Mouse (Mus musculus): ENCODE results near the gene Ablim2. TPM values are rescaled to one million over a fixed set of nuclear protein-coding genes. Genes with fewer than 3 reads are reported as not detected.

The Ablim2 gene
- total RNA-seq (2021) (10 to 100 TPM in 1 of 2 experiments, 1 to 10 TPM in 1; 9.5 to 10.1 TPM), polyA plus RNA-seq (2012; rRNA removed) (34.8 and 38.2 TPM in 2 replicates)
- long read RNA-seq, partial matches to known transcripts: 1 of 4 reads
- long read RNA-seq, other reads (novel, unspliced or antisense): 3 of 4 reads

DNA sequence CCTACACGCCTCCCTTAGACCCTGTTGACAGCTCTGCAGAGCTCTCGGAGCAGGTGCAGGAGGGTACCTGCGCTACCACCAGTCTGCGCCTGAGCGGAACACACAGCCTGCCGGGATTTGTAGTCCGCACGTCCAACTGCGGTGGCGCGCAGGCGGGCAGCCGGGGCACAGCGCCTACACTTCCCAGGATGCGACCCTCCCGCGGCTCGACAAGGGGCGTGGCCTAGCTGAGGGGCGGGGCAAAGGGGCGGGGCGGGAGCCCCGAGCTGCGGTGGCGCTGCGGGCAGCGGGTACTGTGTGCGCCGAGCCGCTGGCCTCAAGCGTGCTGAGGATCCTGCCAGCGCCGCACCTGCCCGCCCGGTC lies at the start of gene Ablim2:
Ablim2 (plus strand) TSS at position 242 of the 363 bp plus-strand sequence.
- peak; percentile 94 for DNase-seq

DNA sequence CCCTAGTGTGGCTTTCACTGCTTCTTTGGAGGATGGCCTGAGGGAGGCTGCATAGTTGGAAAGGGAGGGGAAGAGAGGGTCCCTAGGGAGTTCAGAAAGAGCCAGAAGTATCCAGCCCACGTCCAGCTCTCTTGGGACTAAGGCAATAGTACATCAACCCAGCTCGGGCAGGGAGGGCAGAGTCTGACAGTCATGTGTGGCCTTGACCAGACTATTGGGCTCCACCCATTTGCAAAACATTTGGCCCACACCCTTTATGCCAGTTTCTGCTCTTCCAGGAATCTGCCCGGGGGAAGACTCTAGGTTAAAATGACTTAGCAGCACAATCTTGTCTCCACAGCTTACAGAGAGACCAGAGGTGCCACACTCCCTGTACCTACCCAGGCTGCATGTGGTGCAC lies 47.2 kb upstream of the Ablim2 start:
- DNase-seq: peak; percentile 86

DNA sequence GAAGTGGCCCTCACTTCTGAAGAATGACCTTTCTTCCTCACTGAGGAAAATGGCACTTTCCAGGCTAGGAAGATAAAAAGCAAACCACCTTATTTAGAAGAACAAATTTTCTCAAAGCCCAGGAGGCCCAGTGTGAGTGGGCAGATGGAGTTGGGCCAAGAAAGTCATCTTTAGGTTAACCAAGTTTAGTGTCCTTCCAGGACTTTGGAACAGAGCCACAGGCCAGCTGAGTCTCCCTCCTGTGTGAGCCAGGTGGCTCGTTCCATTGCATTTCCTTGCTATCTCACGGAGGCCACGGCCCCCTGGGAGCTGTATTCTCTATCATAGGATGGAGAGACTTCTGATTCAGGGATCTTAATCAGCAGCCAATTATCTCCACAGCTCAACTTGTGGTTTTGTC lies 46.7 kb upstream of the Ablim2 start:
- no peak for DNase-seq

DNA sequence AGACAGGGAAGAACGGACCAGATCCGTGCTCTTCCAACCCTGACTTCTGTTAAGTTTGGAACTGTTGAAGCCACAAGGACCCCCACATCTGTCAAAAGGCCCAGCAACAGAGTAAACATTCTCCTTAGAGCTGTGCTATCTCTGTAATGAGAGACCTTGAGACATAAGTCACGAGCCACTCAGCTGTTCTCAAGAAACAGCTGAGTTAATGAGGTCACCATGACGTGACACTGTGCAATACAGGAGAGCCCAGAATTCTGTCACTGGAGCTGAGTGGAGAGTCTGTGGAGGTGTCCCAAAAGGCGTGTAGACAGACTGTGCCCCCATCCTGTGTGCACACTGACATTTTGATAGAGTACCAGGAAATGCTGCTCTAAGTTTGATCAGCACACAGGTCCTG lies 45.2 kb upstream of the Ablim2 start:
- no peak for DNase-seq

DNA sequence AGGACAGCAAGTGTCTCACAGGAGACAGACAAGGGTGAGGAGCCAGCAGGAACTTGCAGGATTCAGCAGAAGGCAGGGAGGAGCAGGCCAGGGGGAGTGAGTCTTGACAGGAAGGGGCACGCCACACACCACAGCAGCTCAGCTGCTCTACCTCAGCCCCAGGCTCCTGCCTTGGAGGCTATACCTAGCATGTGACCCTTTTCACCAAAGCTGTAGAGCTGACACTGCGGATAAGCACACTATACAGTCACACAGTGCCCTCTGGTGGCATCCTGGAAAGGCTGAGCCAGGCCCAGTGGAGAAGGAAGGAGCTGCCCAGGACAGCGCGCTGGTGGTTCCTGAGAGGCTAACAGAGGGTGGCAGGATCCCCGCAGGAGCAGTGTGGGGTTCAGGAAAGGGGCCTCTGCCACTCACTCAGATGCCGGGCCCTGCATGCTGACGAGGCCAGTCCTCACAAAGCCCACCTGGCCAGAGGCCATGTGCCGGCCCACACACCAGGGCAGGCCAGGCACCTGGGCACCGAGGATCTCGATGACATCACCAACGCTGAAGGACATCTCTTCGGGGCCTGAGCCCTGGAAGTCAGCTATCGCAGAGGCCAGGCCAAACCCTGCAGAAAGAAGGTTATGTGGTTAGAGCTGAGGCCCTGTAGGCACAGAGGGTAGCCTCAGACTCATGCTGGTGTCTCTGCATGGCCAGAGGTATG lies 43.9 kb upstream of the Ablim2 start:
- DNase-seq: peak; percentile 85

DNA sequence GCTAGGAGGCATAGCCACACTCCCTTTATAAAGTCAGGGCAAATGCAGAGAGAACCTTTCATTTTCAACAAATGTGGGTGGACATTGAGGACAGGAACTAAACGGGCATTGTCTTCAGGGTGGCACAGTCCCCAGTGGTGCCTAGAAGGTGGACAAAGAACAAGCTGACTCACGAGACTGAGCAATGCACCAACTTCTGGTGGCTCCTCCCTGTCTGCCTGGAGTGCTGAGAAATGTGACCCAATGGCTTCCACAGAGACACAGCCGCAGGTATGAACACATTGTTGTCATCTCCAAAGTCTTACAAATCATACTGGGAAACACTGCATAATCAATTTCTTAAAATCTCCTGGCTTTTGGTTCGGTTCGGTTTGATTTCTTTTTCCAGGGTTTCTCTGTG lies 40.2 kb upstream of the Ablim2 start:
- DNase-seq: peak; percentile 65

DNA sequence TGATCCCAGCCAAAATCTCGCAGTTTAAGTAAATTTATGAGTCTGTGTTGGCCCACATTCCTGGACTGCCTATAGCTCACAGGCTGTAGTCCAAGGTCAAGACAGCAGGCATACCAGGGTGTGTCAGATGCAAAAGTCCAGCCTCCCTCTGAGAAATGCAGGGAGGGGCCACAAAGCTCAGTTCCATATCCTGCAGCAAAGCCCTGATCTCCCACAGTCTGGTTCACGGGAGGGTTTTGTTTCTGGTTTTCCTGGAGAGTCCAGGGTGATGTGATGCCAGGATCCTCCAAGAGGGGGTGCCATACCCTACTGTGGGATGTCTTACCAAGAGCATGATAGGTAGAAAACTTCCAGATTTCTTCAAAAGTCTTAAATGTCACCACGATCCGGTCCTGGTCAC lies 39.7 kb upstream of the Ablim2 start:
- peak; percentile 69 for DNase-seq

DNA sequence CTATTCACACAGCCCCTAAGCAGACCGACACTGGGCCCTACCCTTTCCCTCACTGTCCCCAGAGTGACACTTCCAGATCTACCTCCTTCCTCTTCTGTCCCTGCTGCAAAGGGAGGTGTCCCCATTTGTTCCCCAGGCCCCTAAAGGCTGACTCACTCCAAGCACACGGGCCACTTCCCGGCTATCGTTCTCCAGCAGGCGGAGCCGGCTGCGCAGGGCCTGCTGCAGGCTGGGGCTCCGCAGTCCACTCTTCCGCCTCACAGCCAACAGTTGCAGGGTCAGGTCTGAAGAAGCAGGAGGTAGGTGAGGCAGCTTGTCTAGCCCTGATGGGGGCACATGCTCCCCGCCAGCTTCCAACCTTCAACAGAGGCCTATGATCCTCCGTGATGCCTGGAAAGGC lies 38.9 kb upstream of the Ablim2 start:
- DNase-seq: no peak

DNA sequence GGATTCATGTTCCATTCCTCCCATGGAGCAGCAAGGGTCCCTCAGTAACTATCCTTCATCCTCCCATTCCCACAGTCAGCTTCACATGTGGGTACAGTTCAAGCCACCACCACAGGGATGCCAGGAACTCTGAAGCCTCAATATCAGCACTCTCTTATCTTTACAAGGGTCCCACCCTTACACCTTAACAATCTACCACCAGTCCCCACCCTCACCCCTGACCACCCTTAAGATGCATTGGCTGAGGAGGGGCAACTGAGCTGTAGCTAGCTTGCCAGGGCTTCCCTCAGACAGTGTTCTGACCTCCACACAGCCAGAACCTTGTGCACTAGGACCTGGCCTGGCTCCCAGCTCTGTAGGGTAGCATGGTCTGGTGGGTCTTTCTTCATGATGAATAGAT lies 38.3 kb upstream of the Ablim2 start:
- no peak for DNase-seq

DNA sequence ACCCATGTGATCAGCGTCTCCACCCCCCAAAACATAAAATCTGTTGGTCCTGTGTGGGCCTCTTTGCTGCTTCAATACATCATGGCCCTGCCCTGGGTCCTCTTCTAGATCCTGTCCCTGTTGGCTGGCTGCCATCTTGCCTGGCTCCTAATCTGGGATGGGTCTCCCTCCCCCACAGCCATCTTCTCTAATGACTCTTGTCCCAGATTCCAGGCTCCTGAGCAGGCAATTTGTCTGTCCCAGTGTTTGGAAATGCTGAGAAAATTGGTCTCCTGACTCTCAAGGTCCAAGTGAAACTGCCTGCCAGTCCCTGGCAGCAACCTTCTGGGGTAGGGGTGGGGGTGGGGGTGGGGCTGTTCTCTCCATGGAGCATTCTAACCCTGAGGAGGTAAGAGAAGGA lies 37.8 kb upstream of the Ablim2 start:
- DNase-seq: peak; percentile 69

DNA sequence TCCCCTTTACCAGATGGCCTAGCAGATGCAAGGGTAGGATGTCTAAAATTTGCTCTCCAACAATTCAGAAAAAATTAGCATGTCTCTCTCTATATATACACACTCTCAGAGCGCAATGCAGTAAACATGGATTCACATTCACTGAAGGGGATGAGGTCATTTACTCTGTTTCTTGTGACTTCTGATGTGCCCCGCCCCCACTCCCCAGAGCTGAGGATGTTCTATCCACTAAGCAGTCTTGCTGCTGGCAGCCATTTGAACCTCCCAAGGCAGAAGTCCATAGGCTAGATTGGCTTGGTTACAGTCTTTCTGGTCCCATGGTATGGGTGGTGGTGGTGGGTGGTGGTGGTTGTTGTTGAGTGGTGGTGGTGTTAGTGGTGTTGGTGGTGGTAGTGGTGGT lies 35.7 kb upstream of the Ablim2 start:
- DNase-seq: no peak

DNA sequence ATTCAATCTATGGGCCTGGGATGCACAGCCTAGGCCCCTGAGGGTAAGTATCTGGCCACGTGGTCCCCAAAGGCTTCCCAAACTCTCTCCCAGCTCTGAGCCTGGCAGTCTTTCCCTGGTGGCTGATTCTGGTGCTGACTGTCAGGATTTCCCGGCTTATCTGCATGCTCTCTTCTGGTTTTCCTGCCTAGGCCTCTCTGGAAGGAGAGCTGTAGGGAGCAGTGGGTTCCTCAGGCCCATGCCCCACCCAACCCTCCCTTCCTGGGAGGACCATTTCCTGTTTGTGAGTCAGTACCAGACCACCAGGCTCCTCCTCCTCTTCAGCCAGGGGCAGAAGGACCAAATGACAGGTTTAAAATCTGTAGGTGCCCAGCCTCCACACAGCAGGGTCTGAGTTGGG lies 35.0 kb upstream of the Ablim2 start:
- DNase-seq: no peak

DNA sequence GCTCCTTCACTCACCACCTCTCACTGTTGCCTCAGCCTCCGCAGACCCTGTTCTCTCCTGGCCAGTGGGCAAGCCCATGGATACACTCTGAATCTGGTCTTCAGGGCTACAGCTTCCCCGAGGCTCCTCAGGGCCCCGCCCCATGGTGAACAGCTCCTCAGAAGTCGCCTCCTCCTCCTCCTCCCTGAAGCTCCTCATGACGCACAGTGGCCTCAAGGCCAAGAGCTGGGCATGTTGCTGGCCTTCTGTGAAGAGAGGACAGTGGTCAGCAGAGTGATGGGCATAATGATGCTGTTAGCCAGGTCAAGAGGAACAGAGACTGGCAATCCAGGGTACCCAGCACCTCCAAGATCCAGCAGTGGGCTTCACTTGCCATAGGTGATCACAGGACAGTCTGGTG lies 33.8 kb upstream of the Ablim2 start:
- no peak for DNase-seq

DNA sequence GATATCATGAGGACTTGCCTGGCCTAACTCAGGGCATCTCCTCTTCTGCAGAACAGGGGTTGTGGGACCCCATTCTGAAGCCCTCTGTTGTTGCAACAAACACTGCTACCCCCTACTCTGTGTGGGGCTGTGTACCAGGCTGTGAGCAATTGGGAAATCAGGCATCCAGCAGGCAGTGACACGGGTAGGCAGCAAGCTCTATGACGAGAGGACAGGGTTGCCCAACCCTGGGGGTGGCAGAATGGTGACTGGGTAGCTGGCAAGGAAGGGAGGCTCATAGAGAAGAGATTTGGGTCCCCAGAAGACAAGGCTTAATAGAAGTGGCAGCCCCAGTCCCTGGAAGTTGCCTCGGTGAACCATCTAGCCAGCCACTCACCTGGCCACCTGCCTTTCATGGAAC lies 31.8 kb upstream of the Ablim2 start:
- DNase-seq: no peak

DNA sequence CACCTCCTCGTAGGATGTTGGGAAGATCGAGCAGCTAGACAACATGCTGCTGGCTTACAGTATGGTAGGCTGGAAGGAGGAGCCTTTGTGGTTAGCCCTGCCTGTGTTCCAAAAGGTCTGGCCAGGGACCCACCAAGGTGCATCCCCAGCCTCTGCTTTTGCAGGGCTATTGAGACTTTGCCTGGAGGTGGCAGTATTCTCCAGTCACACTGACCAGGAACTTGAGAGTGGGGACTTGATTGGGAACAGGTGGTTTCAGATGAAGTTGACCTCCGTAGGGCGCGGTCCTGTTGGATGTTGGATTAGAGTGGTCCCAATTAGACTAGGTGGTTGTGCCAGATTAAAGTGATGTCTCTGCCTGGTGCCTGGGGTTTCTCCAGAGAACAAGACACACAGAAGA lies 30.2 kb upstream of the Ablim2 start:
- no peak for DNase-seq

DNA sequence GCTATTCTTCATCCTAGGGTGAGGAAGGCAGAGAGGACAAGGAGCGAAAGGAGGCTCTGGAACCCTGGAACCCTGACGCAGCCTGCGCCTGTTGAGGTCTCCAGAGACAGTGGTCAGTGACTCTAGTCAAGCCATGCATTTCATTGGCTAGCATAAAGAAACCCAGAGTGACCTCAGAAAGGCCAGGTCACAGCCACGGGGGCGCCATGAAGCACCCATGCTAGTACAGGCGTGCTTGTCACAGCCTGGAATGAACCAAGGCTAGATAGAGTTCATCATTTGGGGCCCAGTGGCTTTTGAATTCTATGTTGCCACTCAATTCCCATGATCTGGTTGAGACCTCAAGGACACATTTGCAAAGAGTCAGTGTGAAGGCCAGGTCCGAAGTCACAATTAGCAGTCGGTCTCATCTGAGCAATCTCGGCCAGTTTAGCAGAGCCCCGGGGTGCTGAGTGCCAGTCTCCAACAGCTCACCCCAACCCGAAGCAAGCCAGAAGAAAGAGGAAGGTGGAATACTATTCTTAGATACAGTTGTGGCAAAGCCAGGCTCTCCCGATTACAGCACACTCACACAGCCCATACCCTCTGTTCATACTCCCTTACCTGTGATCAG lies 29.2 kb upstream of the Ablim2 start:
- peak; percentile 56 for DNase-seq

DNA sequence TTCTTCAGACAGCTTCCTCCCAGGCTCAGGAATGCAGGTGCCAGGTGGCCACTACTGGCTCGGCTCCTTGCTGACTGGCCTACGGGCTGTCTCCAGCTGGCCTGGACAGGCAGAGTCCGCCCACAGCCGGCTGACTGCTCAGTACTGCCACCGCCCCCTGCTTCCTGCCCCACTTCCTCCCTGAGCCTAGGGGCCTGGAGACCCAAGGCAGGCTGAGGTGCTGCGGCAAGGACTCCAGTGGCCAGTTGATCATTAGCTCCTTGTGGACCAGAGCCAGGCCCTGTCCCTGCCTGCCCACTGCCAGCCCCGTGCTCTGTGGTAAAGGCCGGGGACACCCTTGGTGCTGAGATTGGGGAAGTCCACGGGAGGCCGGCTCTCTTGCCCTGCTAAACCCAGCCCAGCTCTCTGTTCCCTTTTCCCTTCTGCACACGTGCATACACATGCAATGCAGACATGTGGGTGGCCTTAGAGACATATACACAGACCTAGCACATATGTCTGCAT lies 28.7 kb upstream of the Ablim2 start:
- peak; percentile 79 for DNase-seq

DNA sequence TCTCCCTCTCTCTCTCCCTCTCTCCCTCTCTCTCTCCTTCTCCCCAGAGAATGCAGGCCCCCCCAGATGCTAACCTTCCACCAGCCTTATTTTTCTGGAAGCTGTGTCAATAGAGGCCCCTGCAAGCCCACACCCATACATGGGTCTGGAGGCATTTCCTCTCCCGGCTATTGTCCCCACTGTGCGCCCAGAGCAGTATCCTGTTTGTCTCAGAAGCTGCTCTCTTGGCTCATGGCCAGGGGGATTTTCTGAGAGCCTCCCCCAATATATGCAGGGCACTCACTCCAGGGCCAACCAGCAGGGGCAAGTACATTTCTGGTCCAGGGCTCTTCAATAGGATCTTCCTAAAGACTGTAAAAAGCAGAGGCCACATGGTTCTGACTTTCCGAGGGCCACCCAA lies 27.8 kb upstream of the Ablim2 start:
- DNase-seq: peak; percentile 64

DNA sequence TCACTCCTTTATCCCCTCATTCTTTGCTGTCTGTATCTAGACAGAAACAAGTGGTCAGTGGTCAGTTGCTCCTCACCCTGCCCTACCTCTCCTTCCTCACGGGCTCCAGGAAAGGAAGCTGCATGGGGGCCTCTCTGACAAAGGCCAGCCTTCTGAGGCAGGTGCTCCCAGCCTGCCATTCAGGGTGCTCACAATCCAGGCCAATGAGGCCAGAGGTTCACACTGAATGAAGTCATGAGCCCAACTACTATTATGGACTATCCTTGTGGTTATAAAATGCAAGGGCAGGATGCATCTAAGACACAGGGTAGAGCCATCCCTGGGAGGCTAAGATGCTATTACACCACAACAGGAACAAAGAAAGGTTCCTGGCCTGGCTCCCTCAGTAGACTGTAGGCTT lies 27.1 kb upstream of the Ablim2 start:
- DNase-seq: no peak

DNA sequence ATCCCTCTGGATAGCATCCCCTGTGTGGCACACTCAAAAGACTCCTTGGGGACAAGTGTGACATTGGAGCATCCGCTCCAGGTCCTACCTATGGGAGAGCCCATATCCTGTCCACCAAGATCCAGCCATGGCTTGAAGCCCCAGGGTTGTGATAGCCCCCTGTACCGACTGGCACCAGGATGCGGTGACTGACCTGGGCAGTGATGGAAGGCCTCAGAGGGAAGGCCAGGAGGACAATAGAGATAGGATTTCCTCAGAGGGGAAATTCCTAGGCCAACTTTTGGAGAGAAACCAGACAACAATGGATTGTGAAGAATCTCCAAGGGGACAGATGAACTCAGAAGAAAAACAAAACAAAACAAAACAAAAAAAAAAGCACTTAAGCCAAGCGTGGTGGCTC lies 26.7 kb upstream of the Ablim2 start:
- no peak for DNase-seq

DNA sequence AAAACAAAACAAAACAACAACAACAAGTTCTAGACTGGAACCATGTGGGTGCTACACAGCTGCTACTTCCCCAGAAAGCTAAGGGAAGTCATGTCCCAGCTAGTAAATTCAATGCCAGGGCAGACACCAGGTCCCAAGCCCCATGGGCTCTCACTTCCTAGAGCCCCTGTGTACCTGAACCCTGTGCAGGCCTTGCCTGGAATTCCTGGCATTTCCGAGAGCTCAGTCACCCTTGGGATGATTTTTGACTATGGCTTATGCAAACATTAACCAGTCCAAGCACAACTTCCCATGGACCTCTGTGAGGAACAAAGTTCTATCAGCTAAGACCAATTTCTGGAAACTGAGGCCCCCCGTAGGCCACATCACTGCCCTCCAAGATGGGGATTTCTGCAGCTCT lies 24.2 kb upstream of the Ablim2 start:
- DNase-seq: no peak

DNA sequence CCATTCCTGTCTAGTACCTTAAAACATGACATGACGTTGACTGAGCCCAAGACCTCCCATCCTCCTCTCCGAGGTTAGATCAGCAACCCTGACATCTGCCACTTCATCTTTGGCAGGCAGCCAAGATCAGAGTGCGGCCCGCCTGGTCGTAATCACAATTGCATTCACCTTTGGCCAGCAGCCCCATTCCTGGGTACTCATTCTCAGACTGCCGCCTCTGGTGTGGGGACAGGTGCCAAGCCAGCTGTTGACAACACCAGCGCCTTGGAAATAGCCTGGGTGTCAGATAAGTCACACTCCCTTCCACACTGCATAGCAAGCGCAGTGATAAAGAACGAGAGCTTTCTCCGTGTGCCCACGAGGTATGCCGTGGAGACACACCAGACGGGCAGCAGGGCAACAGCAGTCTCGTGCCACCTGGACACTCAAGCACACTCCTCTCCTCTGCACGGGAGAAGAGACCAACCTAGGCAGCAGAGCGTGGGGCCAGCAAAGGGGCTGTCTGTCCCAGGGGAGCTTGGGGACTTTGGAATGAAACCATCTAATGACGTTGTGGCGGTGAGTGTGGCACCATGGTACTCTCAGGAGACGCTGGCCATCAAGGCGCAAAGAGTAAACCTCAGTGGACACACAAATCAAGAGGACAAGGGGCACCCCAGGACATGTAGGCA lies 20.3 kb upstream of the Ablim2 start:
- DNase-seq: peak; percentile 87

DNA sequence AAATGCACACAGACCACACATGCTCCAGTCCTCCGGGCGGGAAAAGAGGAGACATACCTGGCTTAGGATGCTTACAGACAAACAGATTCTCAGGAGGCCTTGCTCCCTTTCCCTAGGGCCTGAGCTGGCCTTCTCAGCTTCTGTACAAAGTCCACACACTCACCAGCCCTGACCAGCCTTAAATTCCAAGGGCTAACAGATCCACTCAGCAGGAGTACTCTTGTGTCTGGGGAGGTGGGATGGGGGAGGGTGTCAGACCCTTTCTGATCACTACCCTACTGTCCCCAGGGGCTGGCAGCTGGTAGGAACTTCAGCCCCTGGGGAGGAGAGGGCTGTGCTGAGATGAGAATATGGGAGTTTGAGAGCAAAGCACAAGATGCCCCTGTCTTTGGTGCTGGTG lies 18.7 kb upstream of the Ablim2 start:
- DNase-seq: no peak

All from adrenal gland, adult 2 months (tissue).